Mouse (Mus musculus) subcutaneous adipose tissue, adult 2 months (tissue): Measurements from ENCODE around the gene Fer1l5. TPM values are rescaled to one million over a fixed set of nuclear protein-coding genes. Genes with fewer than 3 reads are reported as not detected.

Experiments used
- polyA plus RNA-seq: library from polyadenylated mRNA; depleted of rRNA; stranded (reverse); fragments of >200 nt; gene quantifications from 2 replicates; pipeline ENCODE4 v1.2.3, GENCODE M21; 2012; ENCODE audit warnings: low replicate concordance; rRNA removed

Gene Fer1l5
- polyA plus RNA-seq: not detected in 2 replicates

GRCm38 (mm10) chr1:36371934-36372845 is at the start of gene Fer1l5:
Fer1l5 (plus strand) TSS chr1:36372291.

GRCm38 (mm10) chr1:36368969-36369645 is 3.0 kb upstream of the Fer1l5 start, which contains the start of gene Kansl3:
Kansl3 (minus strand) TSS chr1:36369181.

GRCm38 (mm10) chr1:36444471-36445464 is 72.7 kb downstream of the Fer1l5 start, which contains the start of gene Lman2l:
Lman2l (minus strand) TSS chr1:36445271.

DNA sequence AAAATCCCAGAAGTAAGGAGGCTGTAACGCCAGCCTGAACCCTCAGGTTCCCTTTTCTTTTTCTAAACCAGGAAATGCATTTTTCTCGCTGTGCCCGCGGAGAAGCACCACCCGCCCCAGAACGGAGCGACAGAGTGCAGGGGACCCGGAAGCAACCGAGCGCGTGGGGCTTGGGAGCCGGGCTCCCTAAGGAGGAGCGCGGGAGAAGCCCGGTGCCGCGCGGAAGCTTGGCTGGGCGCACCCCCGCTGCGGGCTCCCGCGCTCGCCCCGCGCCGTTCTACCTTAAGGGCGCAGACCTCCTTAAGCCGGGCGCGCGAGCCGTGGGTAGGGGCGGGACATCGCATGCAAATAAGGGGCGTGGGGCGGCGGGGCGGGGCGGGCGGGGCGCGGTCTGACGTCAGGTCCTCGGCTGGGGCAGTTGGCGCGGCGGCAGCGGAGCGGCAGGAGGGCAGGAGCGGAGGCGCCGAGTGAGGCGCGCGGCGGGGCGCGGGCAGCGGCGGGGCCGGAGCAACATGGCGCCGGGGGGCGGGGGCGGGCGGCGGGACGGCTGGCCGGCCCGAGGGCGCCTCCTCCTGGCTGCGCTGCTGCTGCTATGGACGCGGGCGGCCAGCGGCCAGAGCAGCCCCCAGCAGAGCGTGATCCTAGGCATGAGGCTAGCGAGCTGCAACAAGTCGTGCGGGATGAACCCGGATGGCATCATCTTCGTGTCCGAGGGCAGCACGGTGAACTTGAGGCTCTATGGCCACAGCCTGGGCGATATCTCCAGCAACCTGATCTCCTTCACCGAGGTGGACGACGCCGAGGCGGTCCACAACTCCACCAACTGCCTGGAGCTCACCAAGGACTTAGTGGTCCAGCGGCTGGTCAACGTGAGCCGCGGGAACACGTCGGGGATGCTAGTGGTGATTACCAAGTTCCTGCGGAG is 99.4 kb downstream of the Fer1l5 start, which contains the start of gene Cnnm4:
Cnnm4 (plus strand) TSS at position 440 of the 925 bp plus-strand sequence.

Other genes starting within 250 kb of the Fer1l5 start
- 13.9 and 29.1 TPM in 2 replicates for gene Uggt1, start 127.6 kb upstream of the Fer1l5 start, polyA plus RNA-seq
- 11.8 and 14.1 TPM in 2 replicates for gene Neurl3, start 97.6 kb upstream of the Fer1l5 start, polyA plus RNA-seq
- gene Arid5a, start 64.6 kb upstream of the Fer1l5 start, polyA plus RNA-seq: 10.3 and 10.8 TPM in 2 replicates
- gene Kansl3, start 3.1 kb upstream of the Fer1l5 start, polyA plus RNA-seq: 54.0 and 65.3 TPM in 2 replicates
- gene Lman2l, start 73.0 kb downstream of the Fer1l5 start, polyA plus RNA-seq: 24.8 and 28.2 TPM in 2 replicates
- 3.5 and 7.1 TPM in 2 replicates for gene Cnnm4, start 99.3 kb downstream of the Fer1l5 start, polyA plus RNA-seq
- gene Cnnm3, start 139.6 kb downstream of the Fer1l5 start, polyA plus RNA-seq: 24.5 and 37.7 TPM in 2 replicates
- 12.0 and 24.1 TPM in 2 replicates for gene Ankrd23, start 164.6 kb downstream of the Fer1l5 start, polyA plus RNA-seq
- not detected in 2 replicates for gene Gm42417, start 167.1 kb downstream of the Fer1l5 start, polyA plus RNA-seq
- gene Ankrd39, start 175.2 kb downstream of the Fer1l5 start, polyA plus RNA-seq: 17.0 and 30.9 TPM in 2 replicates
- gene Sema4c, start 186.1 kb downstream of the Fer1l5 start, polyA plus RNA-seq: 29.2 and 47.5 TPM in 2 replicates